Mouse (Mus musculus) ZHBTc4 (cell line): ENCODE results near the gene Tmem214.

Experiments
- DNase-seq: peaks from one replicate; pipeline ENCODE4 v3.0.0-alpha.2; 2011; ENCODE audit warnings: low read depth, low spot score

The Tmem214 gene

GRCm38 (mm10) chr5:30874365-30874764 is 6.6 kb downstream of the Tmem214 start:
- DNase-seq: no peak

GRCm38 (mm10) chr5:30878616-30879015 is 10.8 kb downstream of the Tmem214 start:
- DNase-seq: no peak

- no peak for DNase-seq
Observed at GRCm38 (mm10) chr5:30879347-30879943, 11.6 kb downstream of the Tmem214 start.

GRCm38 (mm10) chr5:30881839-30882238 is 14.0 kb downstream of the Tmem214 start:
- peak; percentile 35 for DNase-seq

- no peak for DNase-seq
Observed at GRCm38 (mm10) chr5:30886209-30886608, 18.4 kb downstream of the Tmem214 start.

GRCm38 (mm10) chr5:30886731-30887130 is 18.9 kb downstream of the Tmem214 start:
- no peak for DNase-seq

GRCm38 (mm10) chr5:30887331-30887761 is 19.5 kb downstream of the Tmem214 start:
- DNase-seq: peak; percentile 97

GRCm38 (mm10) chr5:30887858-30888336 is 20.1 kb downstream of the Tmem214 start:
- peak; percentile 94 for DNase-seq

GRCm38 (mm10) chr5:30888337-30889087 is 20.7 kb downstream of the Tmem214 start, which contains the start of gene Agbl5:
TSS of gene Agbl5 (plus strand) at chr5:30888694.
- DNase-seq: peak; percentile 96

GRCm38 (mm10) chr5:30889088-30889754 is 21.4 kb downstream of the Tmem214 start:
- peak; percentile 89 for DNase-seq

- DNase-seq: no peak
Observed at GRCm38 (mm10) chr5:30890375-30890774, 22.6 kb downstream of the Tmem214 start.

GRCm38 (mm10) chr5:30901860-30902259 is 34.0 kb downstream of the Tmem214 start:
- DNase-seq: no peak

- peak; percentile 99 for DNase-seq
Observed at GRCm38 (mm10) chr5:30907413-30908059, 39.7 kb downstream of the Tmem214 start, which contains the start of gene Ost4. TSS of gene Ost4 (minus strand) at chr5:30907788.

GRCm38 (mm10) chr5:30908426-30909299 is 40.9 kb downstream of the Tmem214 start:
- no peak for DNase-seq

GRCm38 (mm10) chr5:30909300-30909659 is 41.5 kb downstream of the Tmem214 start:
- no peak for DNase-seq

GRCm38 (mm10) chr5:30909863-30910262 is 42.1 kb downstream of the Tmem214 start:
- no peak for DNase-seq

GRCm38 (mm10) chr5:30910481-30910880 is 42.7 kb downstream of the Tmem214 start:
- no peak for DNase-seq

- DNase-seq: no peak
Observed at GRCm38 (mm10) chr5:30912156-30912555, 44.3 kb downstream of the Tmem214 start.

- no peak for DNase-seq
Observed at GRCm38 (mm10) chr5:30913060-30913841, 45.4 kb downstream of the Tmem214 start, which contains the start of gene Emilin1. TSS of gene Emilin1 (plus strand) at chr5:30913402.

GRCm38 (mm10) chr5:30914101-30914635 is 46.4 kb downstream of the Tmem214 start:
- no peak for DNase-seq
